Mouse (Mus musculus): ENCODE results near the gene Strap. TPM values are rescaled to one million over a fixed set of nuclear protein-coding genes. Genes with fewer than 3 reads are reported as not detected.

Gene Strap
- total and polyA plus RNA-seq, 2 experiments from 2014 or later = 60.1 to 96.5 TPM

GRCm38 (mm10) chr6:137747174-137747928, 12.5 kb downstream of the Strap start:
- peak; percentile 62 for DNase-seq (ENCODE audit: low spot score)
- Histone ChIP-seq H3K4me3 (ENCODE audit: low read depth, low read length) (no peak overlapping the region), H3K27ac (ENCODE audit: low read depth) (no peak overlapping the region), H3K27me3 (ENCODE audit: control insufficient read depth, insufficient read depth, low read length) (no peaks in the 10 kb centered on the region), H3K4me2 (ENCODE audit: low read depth, low read length) (no peak overlapping the region), H3K9me3 (replicated peaks; ENCODE audit: control insufficient read depth, low read length) (no peaks in the 10 kb centered on the region), H3K36me3 (replicated peaks; ENCODE audit: control insufficient read depth, insufficient read depth, low read length) (peaks cover 77% of the 10 kb centered on the region), H3K4me1 (ENCODE audit: control insufficient read depth, insufficient read depth) (no peaks in the 10 kb centered on the region), H3K9ac (replicated peaks; ENCODE audit: low read depth, low read length) (no peak overlapping the region)
- no peak; the same call in 1 of the 2 replicates for ATAC-seq (ENCODE audit: insufficient read depth, low read depth)
- 60% methylated on average over 5 of the region's 5 CpGs for WGBS
- no peak for TF ChIP-seq EP300 (IDR thresholded peaks at IDR 0.05; ENCODE audit: low read depth)
- TF ChIP-seq CTCF (IDR thresholded peaks at IDR 0.05; ENCODE audit: low read depth) = peak; percentile 53

GRCm38 (mm10) chr6:137751551-137752274, 16.8 kb downstream of the Strap start:
- WGBS = 86% methylated on average over 10 of the region's 10 CpGs
- H3K36me3 ChIP-seq (replicated peaks; ENCODE audit: control insufficient read depth, insufficient read depth, low read length) = peaks cover 41% of the 10 kb centered on the region
- no peak for ATAC-seq (ENCODE audit: insufficient read depth, low read depth)
- no peak for TF ChIP-seq EP300 (IDR thresholded peaks at IDR 0.05; ENCODE audit: low read depth)
- H3K27me3 ChIP-seq (ENCODE audit: control insufficient read depth, insufficient read depth, low read length) = no peaks in the 10 kb centered on the region
- H3K4me2 ChIP-seq (ENCODE audit: low read depth, low read length) = no peak overlapping the region
- no peak overlapping the region for H3K4me3 ChIP-seq (ENCODE audit: low read depth, low read length)
- DNase-seq (ENCODE audit: low spot score) = no peak
- no peak overlapping the region for H3K9ac ChIP-seq (replicated peaks; ENCODE audit: low read depth, low read length)
- H3K9me3 ChIP-seq (replicated peaks; ENCODE audit: control insufficient read depth, low read length) = no peaks in the 10 kb centered on the region
- no peak overlapping the region for H3K27ac ChIP-seq (ENCODE audit: low read depth)
- H3K4me1 ChIP-seq (ENCODE audit: control insufficient read depth, insufficient read depth) = no peaks in the 10 kb centered on the region

- TF ChIP-seq EP300 (IDR thresholded peaks at IDR 0.05; ENCODE audit: low read depth) (no peak), CTCF (IDR thresholded peaks at IDR 0.05; ENCODE audit: low read depth) (no peak)
- no peak overlapping the region for H3K4me3 ChIP-seq (ENCODE audit: low read depth, low read length)
- H3K4me2 ChIP-seq (ENCODE audit: low read depth, low read length) = no peak overlapping the region
- DNase-seq (ENCODE audit: low spot score) (no peak), ATAC-seq (ENCODE audit: insufficient read depth, low read depth) (no peak)
- H3K9me3 ChIP-seq (replicated peaks; ENCODE audit: control insufficient read depth, low read length) = no peaks in the 10 kb centered on the region
- WGBS = 57% methylated on average over 4 of the region's 4 CpGs
- H3K36me3 ChIP-seq (replicated peaks; ENCODE audit: control insufficient read depth, insufficient read depth, low read length) = peaks cover 38% of the 10 kb centered on the region
- no peak overlapping the region for H3K9ac ChIP-seq (replicated peaks; ENCODE audit: low read depth, low read length)
- no peaks in the 10 kb centered on the region for H3K4me1 ChIP-seq (ENCODE audit: control insufficient read depth, insufficient read depth)
- H3K27me3 ChIP-seq (ENCODE audit: control insufficient read depth, insufficient read depth, low read length) = no peaks in the 10 kb centered on the region
- H3K27ac ChIP-seq (ENCODE audit: low read depth) = no peak overlapping the region
Observed at GRCm38 (mm10) chr6:137752275-137752655, 17.4 kb downstream of the Strap start.

- H3K4me1 ChIP-seq (ENCODE audit: control insufficient read depth, insufficient read depth) = no peaks in the 10 kb centered on the region
- no peaks in the 10 kb centered on the region for H3K27me3 ChIP-seq (ENCODE audit: control insufficient read depth, insufficient read depth, low read length)
- peak within 1 kb of the TSS; percentile 43 for H3K9ac ChIP-seq (replicated peaks; ENCODE audit: low read depth, low read length)
- ATAC-seq (ENCODE audit: insufficient read depth, low read depth) (peak; percentile 87), DNase-seq (ENCODE audit: low spot score) (peak; percentile 78)
- WGBS = 9% methylated on average over 26 of the region's 26 CpGs
- TF ChIP-seq CTCF (IDR thresholded peaks at IDR 0.05; ENCODE audit: low read depth) (no peak), EP300 (IDR thresholded peaks at IDR 0.05; ENCODE audit: low read depth) (no peak)
- H3K9me3 ChIP-seq (replicated peaks; ENCODE audit: control insufficient read depth, low read length) = no peaks in the 10 kb centered on the region
- H3K4me2 ChIP-seq (ENCODE audit: low read depth, low read length) = peak within 1 kb of the TSS; percentile 68
- peak within 1 kb of the TSS; percentile 77 for H3K4me3 ChIP-seq (ENCODE audit: low read depth, low read length)
- peaks cover 21% of the 10 kb centered on the region for H3K36me3 ChIP-seq (replicated peaks; ENCODE audit: control insufficient read depth, insufficient read depth, low read length)
- H3K27ac ChIP-seq (ENCODE audit: low read depth) = no peak within 1 kb of the TSS; the same call in 1 of the 2 replicates
Observed at GRCm38 (mm10) chr6:137754056-137754856, 19.4 kb downstream of the Strap start, which contains the start of gene Dera. Dera (plus strand) TSS chr6:137754546.

GRCm38 (mm10) chr6:137754857-137755232, 20.0 kb downstream of the Strap start:
- no peaks in the 10 kb centered on the region for H3K4me1 ChIP-seq (ENCODE audit: control insufficient read depth, insufficient read depth)
- peak overlapping the region; percentile 77 for H3K4me3 ChIP-seq (ENCODE audit: low read depth, low read length)
- DNase-seq (ENCODE audit: low spot score) = no peak
- ATAC-seq (ENCODE audit: insufficient read depth, low read depth) = no peak
- H3K9me3 ChIP-seq (replicated peaks; ENCODE audit: control insufficient read depth, low read length) = no peaks in the 10 kb centered on the region
- no peaks in the 10 kb centered on the region for H3K27me3 ChIP-seq (ENCODE audit: control insufficient read depth, insufficient read depth, low read length)
- H3K9ac ChIP-seq (replicated peaks; ENCODE audit: low read depth, low read length) = peak overlapping the region; percentile 43
- WGBS = 4% methylated on average over 8 of the region's 8 CpGs
- no peak for TF ChIP-seq EP300 (IDR thresholded peaks at IDR 0.05; ENCODE audit: low read depth)
- no peak for TF ChIP-seq CTCF (IDR thresholded peaks at IDR 0.05; ENCODE audit: low read depth)
- H3K4me2 ChIP-seq (ENCODE audit: low read depth, low read length) = peak overlapping the region; percentile 68
- no peak overlapping the region for H3K27ac ChIP-seq (ENCODE audit: low read depth)
- H3K36me3 ChIP-seq (replicated peaks; ENCODE audit: control insufficient read depth, insufficient read depth, low read length) = peaks cover 15% of the 10 kb centered on the region
